Mouse (Mus musculus) CH12F3 (cell line): ENCODE measurements at regions not wholly inside any gene's neighbourhood (a gene's known extent, or its start where the extent isn't known, plus 50 kb on each side); places are given as distances from the start of the nearest gene placed in this dataset.

Experiments
- in situ Hi-C: fragments of 300-500 bp; cut with MboI; formaldehyde crosslinking; loops from 2 replicates; pipeline ENCODE4 v1.14.3; 2020; ENCODE audit warnings: low sequenced_read_pairs

DNA sequence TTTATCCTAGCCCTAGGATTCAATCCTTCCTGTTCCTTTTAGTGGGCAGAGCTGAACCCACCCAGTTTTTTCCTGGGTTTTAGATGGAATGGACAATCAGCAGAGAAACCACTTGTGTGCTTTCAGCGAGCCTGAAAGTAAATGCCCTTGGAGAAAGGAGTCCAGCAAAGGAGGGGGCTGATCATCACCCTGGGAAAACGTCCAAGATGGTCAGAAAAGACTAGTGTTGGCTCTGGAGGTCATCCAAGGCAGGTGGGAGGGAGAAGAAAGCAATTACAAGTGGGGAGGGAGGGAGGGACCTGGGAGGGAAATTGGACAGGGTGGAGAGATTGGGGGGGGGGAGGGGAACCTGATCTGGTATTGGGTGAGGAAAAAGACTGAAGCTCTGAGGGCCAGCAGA, 55.6 kb upstream of the Zfp366 start:
- in situ Hi-C loops, result loop anchor here (10.0 kb wide), 1 partner anchor 254 kb away; no protein-coding TSS in a partner anchor

DNA sequence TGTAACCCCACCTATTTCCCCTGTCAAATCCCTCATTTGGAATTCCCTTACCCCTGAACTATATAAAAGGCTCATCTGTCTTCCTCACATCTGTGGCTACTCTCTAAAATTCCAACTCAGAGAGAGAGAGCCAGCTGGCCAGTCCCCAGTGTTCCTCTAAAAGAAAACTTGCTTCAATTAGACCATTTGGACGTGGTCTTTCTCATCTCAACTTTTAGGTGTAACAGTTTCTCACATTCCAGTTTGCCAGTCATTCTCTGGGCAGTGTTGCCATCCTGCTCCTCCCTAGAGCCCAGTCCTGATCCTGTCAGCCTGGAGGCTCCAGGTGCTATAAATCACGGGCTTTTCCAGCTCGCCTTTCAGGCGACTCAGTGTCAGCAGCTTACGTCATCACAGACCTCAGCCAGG, 56.3 kb upstream of the Zfp366 start:
- in situ Hi-C loops, result loop anchor here (10.0 kb wide), 1 partner anchor 253 kb away; no protein-coding TSS in a partner anchor

DNA sequence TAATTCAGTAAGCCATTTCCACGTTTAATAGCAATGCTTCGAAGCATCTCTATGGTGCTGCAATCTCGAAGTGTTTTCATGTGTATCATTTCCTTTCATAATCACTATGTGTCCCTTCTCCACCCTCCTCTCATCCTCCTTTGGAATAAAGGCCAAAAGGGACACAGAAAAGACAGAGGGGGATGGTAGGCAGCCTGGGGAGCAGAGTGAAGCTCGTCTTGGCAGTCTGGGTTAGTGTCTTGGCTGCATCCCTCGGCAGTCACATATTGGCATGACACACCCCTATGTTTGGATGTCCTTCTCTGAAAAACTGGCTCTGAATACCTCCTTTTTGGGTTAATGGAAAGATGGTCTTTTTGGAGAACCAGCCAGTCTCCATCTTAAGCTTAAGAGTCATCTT, 56.9 kb upstream of the Zfp366 start:
- in situ Hi-C loops, result loop anchor here (10.0 kb wide), 1 partner anchor 253 kb away; no protein-coding TSS in a partner anchor

DNA sequence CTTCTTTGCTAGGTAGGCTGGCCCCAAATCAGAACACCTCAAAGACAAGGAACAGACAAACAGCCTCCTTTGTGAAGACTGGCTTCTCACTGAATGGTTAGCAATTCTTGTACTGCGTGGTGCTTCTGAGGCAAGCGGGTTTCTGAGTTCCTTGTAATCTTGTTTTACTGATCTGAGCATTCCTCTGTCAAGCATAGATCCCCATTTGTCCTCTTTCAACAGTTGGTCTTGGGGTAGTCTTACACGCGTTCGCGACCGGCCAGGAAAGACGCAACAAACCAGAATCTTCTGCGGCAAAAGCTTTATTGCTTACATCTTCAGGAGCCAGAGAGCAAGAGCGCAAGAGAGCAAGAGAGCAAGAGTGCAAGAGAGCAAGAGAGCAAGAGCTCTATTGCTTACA, 57.7 kb upstream of the Zfp366 start:
- in situ Hi-C loops, result loop anchor here (10.0 kb wide), 1 partner anchor 252 kb away; no protein-coding TSS in a partner anchor

DNA sequence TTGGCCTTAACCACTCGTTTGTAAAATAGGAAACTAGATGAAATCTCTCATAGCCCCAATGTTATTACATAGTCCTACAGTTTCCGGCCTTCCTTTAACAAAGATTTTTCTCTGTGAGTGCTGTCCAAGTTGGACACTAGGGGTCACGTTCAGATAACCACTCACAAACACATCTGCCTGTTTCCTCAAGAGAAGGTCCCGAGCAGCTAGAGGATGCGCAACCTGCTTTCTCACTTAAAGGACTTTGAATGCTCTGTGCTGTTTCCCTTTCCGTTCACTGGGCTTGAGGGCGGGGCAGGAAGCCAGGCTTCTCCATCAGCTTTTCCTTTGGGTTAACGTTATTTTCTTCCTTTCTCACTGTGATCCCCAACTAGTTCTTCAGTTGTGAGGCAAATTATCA, 58.1 kb upstream of the Zfp366 start:
- in situ Hi-C loops, result loop anchor here (10.0 kb wide), 1 partner anchor 252 kb away; no protein-coding TSS in a partner anchor

DNA sequence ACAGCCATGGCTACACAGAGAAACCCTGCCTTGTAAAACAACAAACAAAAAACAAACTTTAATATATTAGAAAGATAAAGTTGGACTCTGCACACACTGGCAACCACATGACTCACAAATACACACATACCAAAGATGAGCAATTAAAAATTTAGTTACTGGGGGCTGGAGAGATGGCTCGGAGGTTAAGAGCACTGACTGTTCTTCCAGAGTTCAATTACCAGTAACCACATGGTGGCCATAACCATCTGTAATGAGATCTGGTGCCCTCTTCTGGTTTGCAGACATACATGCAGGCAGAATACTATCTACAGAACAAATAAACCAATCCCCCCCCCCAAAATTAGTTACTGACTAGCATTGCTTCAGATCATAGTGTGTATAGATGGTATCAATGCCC, 58.7 kb upstream of the Zfp366 start:
- in situ Hi-C loops, result loop anchor here (10.0 kb wide), 1 partner anchor 251 kb away; no protein-coding TSS in a partner anchor

DNA sequence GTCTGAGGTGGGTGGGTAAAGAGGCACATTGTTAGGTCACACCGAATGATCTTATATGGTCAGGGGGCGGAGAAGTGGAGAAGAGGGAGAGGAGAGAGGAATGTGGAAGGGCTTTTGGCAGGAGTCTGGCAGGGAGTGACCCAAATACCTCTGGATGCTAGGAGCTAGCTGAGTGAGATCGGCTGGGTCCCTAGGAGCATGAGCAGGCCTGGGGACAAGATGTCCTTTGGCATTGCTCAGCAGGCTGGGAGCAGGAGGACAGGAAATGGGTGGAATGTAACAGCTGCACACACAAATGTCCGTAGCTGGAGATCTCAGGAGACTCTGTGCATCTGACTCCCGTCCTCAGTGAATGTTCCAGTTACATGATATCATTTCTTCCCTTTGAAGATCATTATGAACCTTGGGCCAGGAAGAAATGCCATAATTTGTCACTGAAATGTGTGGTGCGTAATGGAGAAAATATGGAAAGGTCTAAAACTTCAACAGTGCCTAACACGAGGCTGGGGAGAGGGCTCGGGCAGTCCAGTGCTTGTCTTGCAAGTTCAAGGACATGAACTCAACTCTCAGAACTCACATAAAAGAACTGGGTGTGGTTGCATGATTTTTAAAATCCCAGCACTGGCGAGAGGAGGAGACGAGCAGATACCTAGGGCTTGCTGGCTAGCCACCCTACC, 59.6 kb upstream of the Zfp366 start:
- in situ Hi-C loops, result loop anchor here (10.0 kb wide), 1 partner anchor 250 kb away; no protein-coding TSS in a partner anchor

DNA sequence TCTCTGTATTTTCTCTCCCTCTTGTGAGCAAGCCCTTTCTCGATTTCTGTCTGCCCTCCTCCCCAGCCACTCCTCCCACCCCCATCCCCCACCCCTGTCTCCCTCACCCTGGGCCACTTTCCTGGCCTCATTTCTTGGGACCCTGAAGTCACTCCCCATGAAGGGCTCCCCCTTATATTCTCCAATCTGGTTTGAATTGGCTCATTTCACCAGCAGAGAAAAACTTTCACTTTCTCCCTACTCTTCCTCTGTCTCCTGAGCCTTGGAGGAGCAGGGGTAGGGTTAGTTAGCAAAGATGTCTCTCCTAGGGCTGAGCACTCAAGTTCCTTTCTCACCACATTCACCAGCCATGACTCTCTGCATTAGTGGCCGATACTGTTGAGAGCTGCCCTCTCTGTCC, 60.5 kb upstream of the Zfp366 start:
- in situ Hi-C loops, result loop anchor here (10.0 kb wide), 1 partner anchor 249 kb away; no protein-coding TSS in a partner anchor

DNA sequence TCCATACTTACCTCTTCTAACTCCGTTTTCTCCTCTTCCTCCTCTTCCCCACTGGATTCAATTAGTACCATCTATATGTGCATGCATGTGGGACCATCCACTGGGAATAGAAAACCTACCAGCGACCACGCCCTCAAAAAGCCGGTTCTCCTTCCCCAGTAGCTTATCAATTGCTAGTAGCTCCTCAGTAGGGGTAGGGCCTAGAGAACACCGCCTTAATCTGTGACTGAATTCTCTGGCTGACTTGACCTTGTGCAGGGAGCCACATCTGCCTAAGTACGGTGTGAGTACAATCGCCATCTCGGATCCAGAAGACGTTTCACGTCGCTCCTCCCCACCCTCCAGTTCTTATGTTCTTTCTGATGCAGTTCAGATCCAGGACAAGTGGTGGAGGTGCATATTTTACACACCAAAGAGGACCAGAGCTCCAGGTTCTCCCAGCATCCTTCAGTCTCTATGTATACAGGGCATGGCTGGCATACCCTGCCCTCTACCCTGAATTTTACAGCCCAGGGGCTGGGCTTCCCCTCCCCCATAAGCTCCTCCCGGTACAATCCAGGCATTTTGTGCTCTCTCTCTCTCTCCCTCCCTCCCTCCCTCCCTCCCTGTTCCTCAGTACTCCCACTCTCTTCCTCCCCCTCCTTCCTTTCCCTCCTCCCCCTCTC, 61.0 kb upstream of the Zfp366 start:
- in situ Hi-C loops, result loop anchor here (10.0 kb wide), 1 partner anchor 249 kb away; no protein-coding TSS in a partner anchor

DNA sequence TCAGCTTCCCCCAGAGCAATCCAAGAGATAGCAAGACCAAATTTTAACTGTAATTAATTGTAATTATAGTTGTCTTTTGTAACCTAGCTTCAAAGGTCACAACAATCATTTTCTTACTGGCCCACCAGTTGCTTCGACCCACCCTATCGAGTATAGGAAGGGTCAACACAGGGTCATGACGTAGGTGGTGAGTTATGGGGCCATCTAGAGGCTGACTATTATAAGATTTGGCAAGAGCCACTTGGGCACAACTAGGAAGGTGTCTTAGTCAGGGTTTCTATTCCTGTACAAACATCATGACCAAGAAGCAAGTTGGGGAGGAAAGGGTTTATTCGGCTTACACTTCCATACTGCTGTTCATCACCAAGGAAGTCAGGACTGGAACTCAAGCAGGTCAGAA, 62.1 kb upstream of the Zfp366 start:
- in situ Hi-C loops, result loop anchor here (10.0 kb wide), 1 partner anchor 248 kb away; no protein-coding TSS in a partner anchor

DNA sequence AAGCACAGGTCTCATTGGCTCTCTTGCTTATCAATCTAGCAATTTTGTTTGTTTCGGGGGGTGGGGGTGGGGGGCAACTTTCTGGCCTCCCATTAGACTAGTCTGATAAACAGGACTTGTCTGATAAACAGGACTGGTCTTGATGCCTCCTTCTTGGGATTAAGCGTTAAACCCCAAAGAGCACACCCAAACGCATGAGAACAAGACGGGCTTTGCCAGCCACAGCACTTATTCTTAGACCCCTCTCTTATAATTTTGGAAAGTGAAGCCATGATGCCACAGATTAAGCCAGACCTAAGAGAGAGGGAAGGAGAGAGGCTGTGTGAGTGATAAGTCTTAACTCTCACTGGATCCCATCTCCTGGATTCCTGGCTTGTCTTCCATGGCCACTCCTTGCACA, 63.5 kb upstream of the Zfp366 start:
- in situ Hi-C loops, result loop anchor here (10.0 kb wide), 1 partner anchor 246 kb away; no protein-coding TSS in a partner anchor

DNA sequence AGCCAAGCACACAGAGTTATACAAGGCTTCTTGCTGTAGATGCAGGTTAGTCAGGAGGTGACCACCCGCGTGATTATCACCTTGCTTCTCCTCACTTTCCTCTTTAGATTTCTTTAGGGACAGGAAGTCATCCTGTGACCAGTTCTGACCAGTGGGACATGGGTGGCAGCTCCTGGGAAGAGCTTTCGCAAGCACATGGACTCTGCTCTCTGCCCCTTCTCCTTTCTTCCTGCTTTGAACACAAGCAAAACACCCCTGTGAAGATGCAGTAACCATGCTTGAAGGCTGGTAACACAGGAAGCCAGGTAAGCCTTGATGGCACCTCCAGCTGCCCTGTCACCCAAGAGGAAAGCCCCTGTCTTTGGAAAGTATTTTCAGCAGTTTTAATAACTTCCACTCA, 64.7 kb upstream of the Zfp366 start:
- in situ Hi-C loops, result loop anchor here (10.0 kb wide), 1 partner anchor 245 kb away; no protein-coding TSS in a partner anchor

DNA sequence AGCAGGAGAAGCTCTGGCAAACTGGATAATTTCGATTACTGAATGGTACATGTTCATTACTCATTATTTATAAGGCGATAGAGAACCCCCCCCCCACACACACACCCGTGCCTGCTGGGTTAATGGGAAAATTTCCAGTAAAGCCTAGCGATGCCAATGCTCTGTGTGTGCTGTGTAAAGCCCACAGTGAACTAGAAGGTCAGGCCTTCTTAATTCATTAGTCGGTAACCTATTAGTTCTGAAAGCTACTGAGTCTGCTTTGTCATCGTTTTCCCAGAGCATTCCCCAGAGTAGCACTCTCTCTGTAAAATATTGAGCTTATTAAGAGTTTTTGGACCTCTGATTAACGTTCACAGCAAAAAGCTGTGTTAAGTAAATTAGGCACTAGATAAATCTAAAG, 65.7 kb upstream of the Zfp366 start:
- in situ Hi-C loops, result no loop called here

DNA sequence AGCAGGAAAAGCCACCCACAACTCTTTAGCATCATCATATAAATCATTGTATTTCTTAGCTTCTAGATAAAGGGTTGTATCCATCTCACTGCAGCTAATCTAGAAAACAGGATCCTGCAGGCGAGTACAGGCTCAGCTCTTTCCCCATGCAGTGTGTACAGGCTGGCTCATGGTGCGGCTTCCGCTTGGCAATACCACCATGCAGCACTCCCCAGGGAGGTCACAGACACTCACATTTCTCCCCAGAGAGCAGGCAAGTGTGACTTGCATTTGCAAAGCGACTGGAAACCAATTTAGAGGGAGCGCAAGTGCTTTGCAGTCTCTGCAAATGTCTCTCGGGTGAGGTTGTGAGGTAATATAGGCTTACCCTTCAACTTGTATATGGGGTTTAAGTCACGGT, 69.1 kb upstream of the Zfp366 start:
- in situ Hi-C loops, result no loop called here

DNA sequence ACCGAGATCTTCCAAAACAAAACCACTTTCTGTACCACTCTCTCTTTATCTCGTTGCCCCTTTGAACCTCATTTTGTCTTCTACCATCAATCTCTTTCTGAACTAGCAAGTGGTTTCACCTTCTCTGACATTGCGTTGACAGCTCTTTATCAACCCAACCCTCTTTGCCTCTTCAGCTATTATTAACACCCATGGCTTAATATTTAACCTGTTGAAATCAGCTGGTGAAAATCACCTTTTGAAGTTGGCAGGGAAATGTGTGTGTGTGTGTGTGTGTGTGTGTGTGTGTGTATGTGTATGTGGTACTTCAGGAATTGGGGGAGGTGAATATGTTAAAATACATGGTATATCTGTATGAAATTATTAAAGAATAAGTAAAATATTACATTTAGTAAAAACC, 70.1 kb upstream of the Zfp366 start:
- in situ Hi-C loops, result no loop called here

DNA sequence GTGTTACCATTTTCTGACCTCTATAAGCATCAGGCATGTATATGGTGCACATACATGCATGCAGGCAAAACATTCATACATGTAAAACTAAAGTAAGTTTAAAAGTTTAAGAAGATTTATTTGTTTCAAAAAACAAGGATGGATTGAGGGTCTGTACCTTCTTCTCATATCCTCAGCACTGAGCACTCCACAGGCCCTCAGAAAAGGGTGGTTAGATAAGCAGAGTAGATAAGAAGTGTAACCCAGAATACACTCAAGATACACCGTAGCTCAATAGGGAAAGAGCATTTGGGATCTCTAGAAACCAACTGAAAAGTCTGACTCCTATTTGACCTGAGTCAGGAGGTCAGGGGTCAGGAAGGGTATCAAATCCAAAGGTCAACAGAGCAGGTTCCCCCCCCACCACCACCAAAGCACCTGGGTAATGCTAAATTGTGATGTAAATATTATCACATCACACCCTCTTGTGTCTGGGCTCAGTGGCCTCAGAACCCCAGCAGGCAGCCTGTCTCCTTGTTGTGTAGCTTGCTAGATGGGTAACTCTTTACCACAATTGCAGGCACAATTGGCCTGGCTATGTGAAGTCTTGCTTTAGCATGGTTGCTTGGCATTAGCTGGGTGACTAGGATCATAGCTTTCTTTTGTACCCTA, 72.8 kb upstream of the Zfp366 start:
- in situ Hi-C loops, result no loop called here

DNA sequence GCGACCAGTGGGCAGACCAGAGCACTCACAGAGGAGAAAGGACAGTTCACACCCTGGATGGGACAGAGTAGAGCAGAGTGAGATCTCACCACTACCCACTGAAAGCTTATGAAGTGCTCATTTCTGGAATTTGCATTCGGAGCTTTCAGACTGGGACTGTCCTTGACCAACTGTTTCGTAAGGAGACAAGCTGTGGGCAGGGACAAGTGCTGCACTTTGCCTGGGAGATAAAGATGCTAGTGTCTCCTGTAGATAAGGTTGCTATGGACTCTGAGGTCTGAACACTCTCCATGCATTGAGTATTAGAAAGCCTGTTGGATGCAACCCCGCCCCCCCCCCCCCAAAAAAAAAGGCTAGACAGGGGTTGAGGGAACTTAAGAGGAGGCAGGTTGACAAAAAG, 76.6 kb upstream of the Zfp366 start:
- in situ Hi-C loops, result no loop called here

DNA sequence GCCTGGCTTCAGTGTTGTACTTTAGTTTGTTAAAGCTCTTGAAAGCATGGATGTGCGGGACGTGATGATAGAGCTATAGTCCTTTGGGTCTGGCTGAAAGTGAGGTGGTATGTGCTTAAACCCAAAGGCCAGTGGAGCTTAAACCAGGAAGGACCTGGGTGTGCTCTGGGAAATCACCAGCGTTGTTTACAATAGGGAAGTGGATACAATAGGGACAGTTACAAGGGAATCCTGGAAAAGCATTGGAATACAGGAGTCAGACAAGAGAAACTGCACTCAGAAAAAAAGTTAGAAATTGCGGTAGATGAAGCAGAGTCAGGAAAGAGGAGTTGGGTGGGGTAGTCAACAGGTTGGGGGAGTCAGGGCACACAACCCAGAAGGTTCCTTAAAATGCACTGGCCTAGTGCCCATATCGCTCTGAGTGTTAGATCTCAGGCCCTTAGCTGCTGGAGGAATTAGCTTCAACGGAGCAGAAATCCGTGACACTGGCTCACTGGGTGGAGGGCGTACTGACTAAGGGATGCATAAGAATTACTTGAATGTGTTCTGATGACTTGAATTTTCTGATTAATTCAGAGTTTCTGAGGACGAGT, 82.4 kb upstream of the Zfp366 start:
- in situ Hi-C loops, result no loop called here

DNA sequence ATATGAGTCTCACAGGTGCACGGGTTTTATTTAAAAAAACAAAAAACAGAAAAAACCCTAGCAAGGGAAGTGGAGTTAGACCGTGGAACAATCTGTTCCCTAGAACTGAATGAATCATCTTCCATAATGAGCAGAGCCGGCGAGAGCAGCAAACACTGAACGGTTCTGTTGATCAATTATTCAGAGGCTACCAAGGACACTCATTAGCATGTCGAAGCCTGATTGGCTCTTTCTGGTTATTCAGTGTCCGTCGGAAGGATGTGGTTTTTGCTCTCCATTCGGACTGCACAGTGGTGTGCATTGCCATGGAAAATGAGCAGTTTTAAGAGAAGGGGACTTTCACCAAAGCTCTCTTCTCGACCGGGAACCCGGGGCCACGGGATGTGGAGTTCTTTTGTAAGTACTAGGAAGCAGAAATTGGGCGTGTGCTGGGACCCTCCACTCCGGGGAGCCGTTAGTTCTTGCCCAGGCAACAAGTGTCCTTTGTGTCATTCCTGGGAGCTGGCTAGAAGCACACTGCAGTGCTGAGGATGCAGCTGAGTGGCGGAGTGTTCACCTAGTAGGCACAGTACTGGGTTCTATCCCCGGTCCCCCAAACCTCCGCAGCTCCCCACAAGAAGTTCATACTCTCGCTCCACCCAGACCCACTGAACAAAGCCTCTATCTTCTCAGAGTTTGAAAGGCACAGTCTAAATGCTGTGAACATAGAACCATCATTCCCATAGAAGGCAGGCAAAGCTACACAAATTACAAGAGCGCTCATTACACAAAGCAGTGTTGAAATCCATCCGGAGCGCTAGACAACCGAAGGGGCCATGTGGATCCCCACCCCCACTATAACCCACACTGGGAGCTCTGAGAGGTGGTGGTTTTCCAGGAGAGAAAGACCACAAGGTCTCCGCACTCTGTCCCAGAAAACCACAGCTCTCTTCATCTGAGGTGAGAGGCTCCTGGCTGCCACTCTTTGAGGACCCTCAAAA, 83.9 kb upstream of the Zfp366 start:
- in situ Hi-C loops, result no loop called here
